Comparison of ENCODE assay signal across 21 mouse cellular contexts in genomic region chr15:80921781-80922180, GRCm38 (mm10). TPM values are rescaled to one million over a fixed set of nuclear protein-coding genes. Genes with fewer than 3 reads are reported as not detected.
DNase-seq lines count a peak whose midpoint lies in the region; ATAC-seq lines count a peak whose summit lies in the region.
"Had no signal": no experiment of that assay in that cellular context is flagged by ENCODE, and none has a peak within 500 bp of the region (broad histone marks: within the 10 kb centered on the region; RNA-seq: fewer than 3 reads in every experiment).

No protein-coding gene starts in this region.

- no peak overlapping the region for H3K9ac ChIP-seq in liver, embryonic 12.5 days
- H3K9ac ChIP-seq: hindbrain, embryonic 14.5 days; limb, embryonic 12.5 days had no signal

- no peak overlapping the region for H3K4me3 ChIP-seq in liver, embryonic 12.5 days
- H3K4me3 ChIP-seq: heart, embryonic 10.5 days; limb, embryonic 12.5 days had no signal

- peak; percentile 15 for DNase-seq in embryo, embryonic 10 days (ENCODE audit: low spot score)
- no peak for DNase-seq in embryo, embryonic 11 days
- DNase-seq in 3T3-L1 (ENCODE audit: low read depth, low spot score) (peak; percentile 19), WW6 (ENCODE audit: low read depth, low spot score) (peak; percentile 14)
- no peak for DNase-seq in frontal cortex, adult 2 months (ENCODE audit: extremely low spot score in 1 of 2, low spot score in 1 of 2)
- no peak for DNase-seq in yolk sac, embryonic 10.5 days (ENCODE audit: low spot score)
- DNase-seq in cerebellum, postnatal 25 days = no peak
- DNase-seq: adrenal gland, adult 8-10 months; cerebellum, adult 11-12 months; gastrocnemius, postnatal 14 days; heart, postnatal 10 days; kidney, adult 2 months; kidney, postnatal 36 days; layer of hippocampus, adult 9-11 months; lung, adult 18-20 months; spleen, adult 18-20 months; thymus, adult 2 months had no signal

- 65% methylated on average over 4 of the region's 4 CpGs for WGBS in liver, embryonic 12.5 days (ENCODE audit: insufficient replicate concordance)

- H3K4me1 ChIP-seq in liver, embryonic 12.5 days = no peaks in the 10 kb centered on the region; the same call in 1 of the 2 replicates
- H3K4me1 ChIP-seq: heart, embryonic 10.5 days; limb, embryonic 12.5 days had no signal

- H3K36me3 ChIP-seq in liver, embryonic 12.5 days = peaks cover 95% of the 10 kb centered on the region

- no peak overlapping the region for H3K4me2 ChIP-seq in liver, embryonic 12.5 days
- H3K4me2 ChIP-seq: hindbrain, embryonic 14.5 days; limb, embryonic 12.5 days had no signal

- no peaks in the 10 kb centered on the region for H3K9me3 ChIP-seq in liver, embryonic 12.5 days (replicated peaks)
- H3K9me3 ChIP-seq: heart, embryonic 10.5 days; limb, embryonic 12.5 days had no signal

- H3K27me3 ChIP-seq in liver, embryonic 12.5 days (replicated peaks) = no peaks in the 10 kb centered on the region
- H3K27me3 ChIP-seq: limb, embryonic 12.5 days had no signal

- no peak overlapping the region for H3K27ac ChIP-seq in liver, embryonic 12.5 days
- H3K27ac ChIP-seq: heart, embryonic 10.5 days; hindbrain, embryonic 14.5 days; limb, embryonic 12.5 days had no signal

- peak; percentile 42; the same call in 1 of the 2 replicates for ATAC-seq in liver, embryonic 12.5 days

RNA-seq across cellular contexts. Expression of gene Adsl, which starts 26.5 kb away (rescaled TPM):
- polyA plus RNA-seq in liver, embryonic 12.5 days (2016; fragmentation: Nextera tagmentation; extraction: Ambion mirVana) = 171 and 181 TPM in 2 replicates
- 60.8 and 62.6 TPM in 2 replicates for polyA plus RNA-seq in frontal cortex, adult 2 months (2012; rRNA removed)

RNA-seq across cellular contexts. Expression of gene Sgsm3, which starts 55.8 kb away (rescaled TPM):
- polyA plus RNA-seq in liver, embryonic 12.5 days (2016; fragmentation: Nextera tagmentation; extraction: Ambion mirVana) = 17.6 and 18.1 TPM in 2 replicates
- polyA plus RNA-seq in frontal cortex, adult 2 months (2012; rRNA removed) = 83.4 and 95.6 TPM in 2 replicates

Comparison
In these comparisons a context has a peak if more than half of its experiments do, and no peak if none do; other contexts are left out.
1. DNase-seq: peak in embryo, embryonic 10 days (single experiment), 3T3-L1 (single experiment) and WW6 (single experiment); none in embryo, embryonic 11 days (single experiment), frontal cortex, adult 2 months (0 of 2), yolk sac, embryonic 10.5 days (single experiment) and cerebellum, postnatal 25 days (0 of 2).